Mouse (Mus musculus) midbrain, embryonic 11.5 days (tissue): ENCODE data around the gene Gins2. TPM values are rescaled to one million over a fixed set of nuclear protein-coding genes. Genes with fewer than 3 reads are reported as not detected.
A peak's percentile ranks its signal among the peaks of the same experiment; 100 is the strongest.

Experiments
- ATAC-seq: fragments of 200-750 bp; cut with Nextera tagmentation; 2 replicates; pipeline ENCODE4 v1.8.0; 2017; ENCODE audit warnings: moderate TSS enrichment, moderate library complexity; ENCODE audit not compliant: low FRiP score
- DNase-seq: peaks from one replicate; pipeline ENCODE4 v3.0.0; 2015; ENCODE audit warnings: low spot score; ENCODE audit errors: missing footprints
- H3K27ac ChIP-seq: fragments of 300-500 bp; sonication (generic); 2 replicates; pipeline ENCODE4 v1.5.1; 2014; ENCODE audit warnings: low read depth, low read length
- H3K27me3 ChIP-seq: fragments of 300-500 bp; sonication (generic); 2 replicates; pipeline ENCODE4 v1.6.1; 2014; ENCODE audit warnings: mild to moderate bottlenecking, low read length, moderate library complexity, mixed read lengths; ENCODE audit not compliant: control insufficient read depth, insufficient read depth
- H3K36me3 ChIP-seq: fragments of 300-500 bp; sonication (generic); 2 replicates; pipeline ENCODE4 v1.6.1; 2014; ENCODE audit warnings: mild to moderate bottlenecking, low read length, moderate library complexity, mixed read lengths; ENCODE audit not compliant: control insufficient read depth, insufficient read depth
- H3K4me1 ChIP-seq: fragments of 300-500 bp; sonication (generic); 2 replicates; pipeline ENCODE4 v1.6.1; 2014; ENCODE audit warnings: low read length; ENCODE audit not compliant: control insufficient read depth, insufficient read depth
- H3K4me2 ChIP-seq: fragments of 300-500 bp; sonication (generic); 2 replicates; pipeline ENCODE4 v1.6.1; 2014; ENCODE audit warnings: mild to moderate bottlenecking, moderate library complexity
- H3K4me3 ChIP-seq: fragments of 300-500 bp; sonication (generic); 2 replicates; pipeline ENCODE4 v1.5.1; 2014; ENCODE audit warnings: low read depth, low read length
- H3K9ac ChIP-seq: fragments of 300-500 bp; sonication (generic); 2 replicates; pipeline ENCODE4 v1.6.1; 2014; ENCODE audit warnings: low read length
- H3K9me3 ChIP-seq: fragments of 300-500 bp; sonication (generic); 2 replicates; pipeline ENCODE4 v1.6.1; 2016; ENCODE audit warnings: low read length; ENCODE audit not compliant: control insufficient read depth
- WGBS: fragments of 180-500 bp; shearing (Covaris S2); extraction: QIAGEN DNeasy Blood & Tissue Kit; methylation state at CpG from one replicate; pipeline ENCODE4 v1.1.7; 2014; 5-methylcytosine and 5-hydroxymethylcytosine counted together
- polyA plus RNA-seq: library from polyadenylated mRNA; unstranded; fragments of >200 nt; fragmentation: Nextera tagmentation; extraction: Ambion mirVana; gene quantifications from 2 replicates; pipeline ENCODE4 v1.2.1, GENCODE M21; 2014

Gins2 gene
- polyA plus RNA-seq, 1 experiment from 2014 or later = 120 TPM

- peaks cover 8% of the 10 kb centered on the region for H3K4me1 ChIP-seq
- 0 out of 2 replicates have a peak, but pooled peaks cover 2% of the 10 kb centered on the region for H3K9me3 ChIP-seq
- peak overlapping the region; percentile 46 for H3K9ac ChIP-seq
- peak overlapping the region; percentile 38 for H3K4me3 ChIP-seq
- no peaks in the 10 kb centered on the region; the same call in 1 of the 2 replicates for H3K36me3 ChIP-seq
- ATAC-seq (no peak), DNase-seq (no peak)
- H3K27me3 ChIP-seq = no peaks in the 10 kb centered on the region
- H3K4me2 ChIP-seq = peak overlapping the region; percentile 49
- 57% methylated on average over 2 of the region's 2 CpGs for WGBS
- no peak overlapping the region for H3K27ac ChIP-seq
Measured at GRCm38 (mm10) chr8:120589921-120590320, 817 bp upstream of the Gins2 start.

DNA sequence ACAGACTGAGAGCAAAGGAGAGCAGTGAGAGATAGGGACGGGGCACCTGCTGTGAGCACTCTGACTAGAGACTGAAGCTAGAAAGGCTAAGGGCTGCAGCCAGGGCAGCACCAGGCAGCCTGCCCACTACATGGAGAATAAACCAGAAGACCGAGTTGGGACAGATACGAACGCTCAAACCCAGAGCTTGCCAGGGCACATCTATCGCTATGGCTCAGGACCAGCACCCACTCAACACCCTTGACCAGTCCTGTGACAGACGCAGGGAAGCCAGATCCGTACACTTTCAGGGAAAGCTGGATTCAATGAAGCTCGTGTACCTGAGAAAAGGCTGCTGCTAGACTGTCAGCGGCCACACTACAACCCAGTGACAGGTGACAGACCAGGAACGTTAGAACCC is 3.6 kb downstream of the Gins2 start:
- Histone ChIP-seq H3K9me3 (no peaks in the 10 kb centered on the region), H3K4me1 (peaks cover 8% of the 10 kb centered on the region), H3K4me2 (no peak overlapping the region), H3K27ac (no peak overlapping the region), H3K9ac (no peak overlapping the region), H3K36me3 (peaks cover 10% of the 10 kb centered on the region), H3K27me3 (no peaks in the 10 kb centered on the region), H3K4me3 (no peak overlapping the region)
- DNase-seq = no peak
- WGBS = 93% methylated on average over 10 of the region's 10 CpGs
- no peak for ATAC-seq

- ATAC-seq (no peak), DNase-seq (no peak)
- Histone ChIP-seq H3K9me3 (no peaks in the 10 kb centered on the region), H3K27me3 (no peaks in the 10 kb centered on the region), H3K27ac (no peak overlapping the region), H3K9ac (no peak overlapping the region), H3K36me3 (peaks cover 36% of the 10 kb centered on the region), H3K4me1 (peaks cover 2% of the 10 kb centered on the region; the same call in 1 of the 2 replicates), H3K4me3 (no peak overlapping the region), H3K4me2 (no peak overlapping the region)
- WGBS = 93% methylated on average over 8 of the region's 8 CpGs
Measured at GRCm38 (mm10) chr8:120581811-120582210, 7.3 kb downstream of the Gins2 start.

GRCm38 (mm10) chr8:120581329-120581728 is 7.8 kb downstream of the Gins2 start:
- DNase-seq = no peak
- Histone ChIP-seq H3K4me1 (peaks cover 2% of the 10 kb centered on the region; the same call in 1 of the 2 replicates), H3K9me3 (no peaks in the 10 kb centered on the region), H3K36me3 (peaks cover 38% of the 10 kb centered on the region), H3K4me2 (no peak overlapping the region), H3K4me3 (no peak overlapping the region), H3K27ac (no peak overlapping the region), H3K27me3 (no peaks in the 10 kb centered on the region), H3K9ac (no peak overlapping the region)
- ATAC-seq = no peak
- WGBS = 93% methylated on average over 12 of the region's 12 CpGs

DNA sequence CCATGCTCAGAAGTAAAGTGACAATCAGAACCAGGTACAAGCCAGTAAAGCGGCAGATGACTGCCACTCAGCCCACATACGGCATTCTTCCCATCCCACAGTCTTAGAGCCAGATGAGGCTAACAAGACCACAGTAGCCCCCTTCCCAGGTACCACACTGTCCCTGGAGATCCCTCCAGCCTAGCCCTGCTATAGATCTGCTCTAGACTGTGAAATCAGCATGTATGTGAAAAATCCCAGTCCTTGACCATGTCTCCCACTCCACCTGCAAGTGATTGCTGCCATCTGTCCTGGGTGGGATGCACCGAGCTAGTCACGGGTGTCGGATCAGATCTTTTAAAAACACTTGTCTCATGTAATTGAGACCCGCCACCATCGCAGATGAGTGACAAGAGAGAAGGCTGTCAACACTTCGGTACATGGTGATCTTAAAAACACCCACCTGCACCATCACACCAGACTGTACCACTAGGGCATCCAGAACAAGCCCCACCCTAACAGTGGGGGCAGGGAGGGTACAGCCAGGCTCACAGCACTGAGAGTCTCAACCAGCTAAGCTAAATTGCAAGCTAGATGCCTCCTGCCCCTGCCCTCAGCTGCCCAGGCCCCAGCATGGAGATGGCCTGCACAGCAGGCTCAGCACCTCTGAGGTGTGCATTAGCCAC is 8.6 kb downstream of the Gins2 start:
- Histone ChIP-seq H3K9me3 (no peaks in the 10 kb centered on the region), H3K27ac (no peak overlapping the region), H3K4me3 (no peak overlapping the region), H3K4me1 (peaks cover 2% of the 10 kb centered on the region; the same call in 1 of the 2 replicates), H3K36me3 (peaks cover 39% of the 10 kb centered on the region), H3K4me2 (no peak overlapping the region), H3K9ac (no peak overlapping the region), H3K27me3 (no peaks in the 10 kb centered on the region)
- ATAC-seq (no peak), DNase-seq (no peak)
- 92% methylated on average over 8 of the region's 8 CpGs for WGBS

GRCm38 (mm10) chr8:120577821-120578220 is 11.3 kb downstream of the Gins2 start:
- no peak for DNase-seq
- no peak overlapping the region for H3K4me3 ChIP-seq

DNA sequence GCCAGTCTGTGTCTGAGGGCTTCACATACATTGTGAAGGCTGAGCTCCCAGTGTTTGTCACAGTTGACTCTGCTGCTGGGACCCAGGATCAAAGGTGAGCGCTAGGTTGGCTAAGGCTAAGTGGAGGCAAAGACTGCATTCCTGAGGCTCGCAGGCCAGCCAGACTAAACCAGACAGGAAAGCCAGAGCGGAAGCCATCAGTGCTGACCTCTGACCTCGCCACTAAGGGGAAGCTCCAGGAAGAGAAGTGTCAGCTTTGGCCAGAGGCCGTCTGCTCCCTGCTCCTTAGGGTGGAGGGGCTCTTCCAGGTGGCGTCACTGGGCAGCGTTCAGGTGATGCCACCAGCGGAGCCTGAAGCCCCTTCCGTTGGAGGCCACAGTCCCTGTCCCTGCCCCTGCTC is 13.3 kb downstream of the Gins2 start:
- Histone ChIP-seq H3K27me3 (no peaks in the 10 kb centered on the region), H3K9ac (no peak overlapping the region), H3K36me3 (peaks cover 54% of the 10 kb centered on the region), H3K4me1 (peaks cover 4% of the 10 kb centered on the region; the same call in 1 of the 2 replicates), H3K27ac (no peak overlapping the region), H3K4me2 (no peak overlapping the region), H3K9me3 (no peaks in the 10 kb centered on the region), H3K4me3 (no peak overlapping the region)
- no peak for DNase-seq
- no peak for ATAC-seq
- WGBS = 47% methylated on average over 9 of the region's 9 CpGs

More at GRCm38 (mm10) chr8:120577821-120578220, 11.3 kb downstream of the Gins2 start:
- Histone ChIP-seq H3K27me3 (no peaks in the 10 kb centered on the region), H3K4me1 (peaks cover 2% of the 10 kb centered on the region; the same call in 1 of the 2 replicates), H3K27ac (no peak overlapping the region), H3K36me3 (peaks cover 50% of the 10 kb centered on the region), H3K9ac (no peak overlapping the region), H3K9me3 (no peaks in the 10 kb centered on the region), H3K4me2 (no peak overlapping the region)
- WGBS = 90% methylated on average over 17 of the region's 17 CpGs
- ATAC-seq = no peak

DNA sequence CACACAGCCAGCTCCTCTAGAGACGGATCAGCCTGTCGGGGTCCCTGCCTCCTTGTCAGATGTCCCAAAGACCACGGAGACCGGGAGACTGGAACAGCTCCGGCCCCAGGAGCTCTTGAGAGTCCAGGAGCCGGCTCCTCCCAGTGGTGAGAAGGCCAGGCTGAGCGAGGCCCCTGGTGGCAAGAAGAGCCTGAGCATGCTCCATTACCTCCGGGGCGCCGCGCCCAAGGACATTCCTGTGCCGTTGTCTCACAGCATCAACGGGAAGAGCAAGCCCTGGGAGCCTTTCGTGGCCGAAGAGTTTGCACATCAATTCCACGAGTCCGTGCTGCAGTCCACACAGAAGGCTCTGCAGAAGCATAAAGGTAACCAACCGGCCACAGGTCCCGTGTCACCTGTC is 14.2 kb downstream of the Gins2 start:
- H3K9me3 ChIP-seq = no peaks in the 10 kb centered on the region
- no peak overlapping the region for H3K4me3 ChIP-seq
- DNase-seq (no peak), ATAC-seq (no peak)
- H3K27ac ChIP-seq = no peak overlapping the region
- peaks cover 49% of the 10 kb centered on the region for H3K36me3 ChIP-seq
- H3K4me2 ChIP-seq = no peak overlapping the region
- H3K27me3 ChIP-seq = no peaks in the 10 kb centered on the region
- H3K9ac ChIP-seq = no peak overlapping the region
- 82% methylated on average over 19 of the region's 19 CpGs for WGBS
- H3K4me1 ChIP-seq = peaks cover 4% of the 10 kb centered on the region; the same call in 1 of the 2 replicates

GRCm38 (mm10) chr8:120573866-120574265 is 15.2 kb downstream of the Gins2 start:
- Histone ChIP-seq H3K27ac (no peak overlapping the region), H3K36me3 (peaks cover 47% of the 10 kb centered on the region), H3K4me3 (no peak overlapping the region), H3K4me1 (peaks cover 4% of the 10 kb centered on the region; the same call in 1 of the 2 replicates), H3K9me3 (no peaks in the 10 kb centered on the region), H3K27me3 (no peaks in the 10 kb centered on the region), H3K4me2 (no peak overlapping the region), H3K9ac (no peak overlapping the region)
- DNase-seq (no peak), ATAC-seq (no peak)
- WGBS = 74% methylated on average over 11 of the region's 11 CpGs
